Mouse (Mus musculus) forebrain, embryonic 11.5 days (tissue): ENCODE data around the gene Tex19.2. TPM values are rescaled to one million over a fixed set of nuclear protein-coding genes. Genes with fewer than 3 reads are reported as not detected.

Experiments used
- ATAC-seq: fragments of 200-750 bp; cut with Nextera tagmentation; replicated peaks from 2 replicates; pipeline ENCODE4 v1.8.0; 2017; ENCODE audit warnings: moderate TSS enrichment; ENCODE audit not compliant: low FRiP score
- DNase-seq: peaks from one replicate; pipeline ENCODE4 v3.0.0-alpha.2; 2017; ENCODE audit warnings: low spot score
- H3K27ac ChIP-seq: fragments of 300-500 bp; sonication (generic); 2 replicates; pipeline ENCODE4 v1.5.1; 2014; ENCODE audit warnings: low read depth, low read length
- H3K27me3 ChIP-seq: fragments of 300-500 bp; sonication (generic); 2 replicates; pipeline ENCODE4 v1.6.1; 2014; ENCODE audit warnings: mild to moderate bottlenecking, low read length, mixed read lengths; ENCODE audit not compliant: control insufficient read depth, insufficient read depth
- H3K36me3 ChIP-seq: fragments of 300-500 bp; sonication (generic); 2 replicates; pipeline ENCODE4 v1.6.1; 2014; ENCODE audit warnings: mild to moderate bottlenecking, low read length, moderate library complexity, mixed read lengths; ENCODE audit not compliant: control insufficient read depth, insufficient read depth
- H3K4me1 ChIP-seq: fragments of 300-500 bp; sonication (generic); replicated peaks from 2 replicates; pipeline ENCODE4 v1.6.1; 2014; ENCODE audit warnings: low read length, mixed read lengths; ENCODE audit not compliant: control insufficient read depth, insufficient read depth
- H3K4me2 ChIP-seq: fragments of 300-500 bp; sonication (generic); 2 replicates; pipeline ENCODE4 v1.6.1; 2014; ENCODE audit warnings: low read depth, mild to moderate bottlenecking, low read length, moderate library complexity, mixed read lengths; ENCODE audit not compliant: severe bottlenecking
- H3K4me3 ChIP-seq: fragments of 300-500 bp; sonication (generic); 2 replicates; pipeline ENCODE4 v1.5.1; 2014; ENCODE audit warnings: low read depth, low read length
- H3K9ac ChIP-seq: fragments of 300-500 bp; sonication (generic); 2 replicates; pipeline ENCODE4 v1.6.1; 2014; ENCODE audit warnings: low read length
- H3K9me3 ChIP-seq: fragments of 300-500 bp; sonication (generic); 2 replicates; pipeline ENCODE4 v1.6.1; 2016; ENCODE audit warnings: low read length, mixed read lengths; ENCODE audit not compliant: control insufficient read depth
- WGBS: fragments of 180-500 bp; shearing (Covaris S2); extraction: QIAGEN DNeasy Blood & Tissue Kit; methylation state at CpG from one replicate; pipeline ENCODE4 v1.1.7; 2014; 5-methylcytosine and 5-hydroxymethylcytosine counted together
- polyA plus RNA-seq: library from polyadenylated mRNA; unstranded; fragments of >200 nt; fragmentation: Nextera tagmentation; extraction: Ambion mirVana; gene quantifications from 2 replicates; pipeline ENCODE4 v1.2.1, GENCODE M21; 2014

The Tex19.2 gene
- not detected in 2 replicates for polyA plus RNA-seq

DNA sequence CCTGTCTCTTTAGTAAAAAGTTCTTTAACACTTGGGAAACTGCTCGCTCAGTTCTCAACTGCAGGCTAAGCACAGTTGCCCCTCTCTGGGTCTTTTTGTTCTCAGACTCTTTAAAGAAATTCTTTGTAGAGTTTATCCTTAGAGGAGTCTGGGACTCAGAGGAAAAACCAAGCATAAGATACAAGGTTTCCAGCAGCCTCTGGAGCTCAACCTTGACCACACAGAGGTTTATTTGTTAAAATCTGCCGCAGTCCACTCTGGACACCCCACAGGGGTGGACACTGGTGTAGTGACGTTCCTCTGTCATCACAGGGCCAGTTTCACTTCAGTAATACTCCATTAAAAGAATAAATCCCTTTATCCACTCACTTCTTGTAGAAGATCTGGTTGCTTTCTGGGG lies at the start of gene Tex19.2:
Gene Tex19.2 (minus strand): TSS at position 101 of the 400 bp plus-strand sequence.
- H3K4me1 ChIP-seq = no peaks in the 10 kb centered on the region
- WGBS = 47% methylated on average over 3 of the region's 3 CpGs
- H3K4me3 ChIP-seq = no peak within 1 kb of the TSS
- no peak within 1 kb of the TSS for H3K27ac ChIP-seq
- no peaks in the 10 kb centered on the region for H3K9me3 ChIP-seq
- H3K9ac ChIP-seq = no peak within 1 kb of the TSS
- no peak for DNase-seq
- ATAC-seq = no peak
- no peak within 1 kb of the TSS for H3K4me2 ChIP-seq
- H3K27me3 ChIP-seq = no peaks in the 10 kb centered on the region
- no peaks in the 10 kb centered on the region for H3K36me3 ChIP-seq

DNA sequence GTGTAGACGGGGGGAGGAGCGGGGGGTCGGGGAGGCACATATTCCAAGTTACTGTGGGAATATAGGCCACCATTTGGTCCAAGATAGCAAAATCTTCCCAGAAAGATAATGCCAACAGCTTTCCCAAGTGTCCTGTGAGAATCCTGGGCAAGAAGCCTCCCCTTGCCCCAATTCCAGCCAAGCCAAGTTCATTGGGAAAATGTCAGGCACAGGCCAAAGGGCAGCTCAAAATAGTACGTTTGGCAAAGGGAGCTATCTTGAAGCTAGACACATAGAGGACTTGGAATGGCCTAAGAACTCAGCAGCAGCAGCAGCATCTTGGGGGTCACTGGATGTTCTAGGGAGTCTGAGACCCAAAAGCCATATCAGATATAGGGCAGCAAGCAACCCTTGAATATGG lies 45.3 kb upstream of the Tex19.2 start:
- WGBS = 87% methylated on average over 4 of the region's 4 CpGs
- H3K9me3 ChIP-seq = no peaks in the 10 kb centered on the region

DNA sequence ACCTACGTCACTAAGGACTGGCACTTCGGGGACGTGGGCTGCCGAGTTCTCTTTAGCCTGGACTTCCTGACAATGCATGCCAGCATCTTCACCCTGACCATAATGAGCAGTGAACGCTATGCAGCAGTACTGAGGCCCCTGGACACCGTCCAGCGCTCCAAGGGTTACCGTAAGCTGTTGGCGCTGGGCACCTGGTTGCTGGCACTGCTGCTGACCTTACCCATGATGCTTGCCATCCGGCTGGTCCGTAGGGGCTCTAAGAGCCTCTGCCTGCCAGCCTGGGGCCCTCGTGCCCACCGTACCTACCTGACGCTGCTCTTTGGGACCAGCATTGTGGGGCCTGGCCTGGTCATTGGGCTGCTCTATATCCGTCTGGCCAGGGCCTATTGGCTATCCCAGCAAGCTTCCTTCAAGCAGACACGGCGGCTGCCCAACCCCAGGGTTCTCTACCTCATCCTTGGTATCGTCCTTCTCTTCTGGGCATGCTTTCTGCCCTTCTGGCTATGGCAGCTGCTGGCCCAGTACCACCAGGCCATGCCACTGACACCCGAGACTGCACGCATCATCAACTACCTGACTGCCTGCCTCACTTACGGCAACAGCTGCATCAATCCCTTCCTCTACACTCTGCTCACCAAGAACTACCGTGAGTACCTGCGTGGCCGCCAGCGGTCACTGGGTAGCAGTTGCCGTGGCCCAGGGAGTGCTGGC lies 42.3 kb upstream of the Tex19.2 start:
- H3K9ac ChIP-seq = no peak overlapping the region
- WGBS = 93% methylated on average over 26 of the region's 26 CpGs
- no peak overlapping the region for H3K4me2 ChIP-seq
- no peaks in the 10 kb centered on the region for H3K9me3 ChIP-seq
- no peak overlapping the region for H3K4me3 ChIP-seq
- H3K27me3 ChIP-seq = peaks cover 20% of the 10 kb centered on the region
- no peak for ATAC-seq
- H3K36me3 ChIP-seq = no peaks in the 10 kb centered on the region
- no peak for DNase-seq
- H3K4me1 ChIP-seq = peaks cover 4% of the 10 kb centered on the region
- H3K27ac ChIP-seq = no peak overlapping the region

More for the DNA sequence above, 45.3 kb upstream of the Tex19.2 start:
- Histone ChIP-seq H3K4me3 (no peak overlapping the region), H3K36me3 (no peaks in the 10 kb centered on the region), H3K9ac (no peak overlapping the region), H3K4me2 (no peak overlapping the region), H3K27me3 (no peaks in the 10 kb centered on the region), H3K27ac (no peak overlapping the region), H3K4me1 (no peaks in the 10 kb centered on the region)
- no peak for ATAC-seq
- DNase-seq = no peak

DNA sequence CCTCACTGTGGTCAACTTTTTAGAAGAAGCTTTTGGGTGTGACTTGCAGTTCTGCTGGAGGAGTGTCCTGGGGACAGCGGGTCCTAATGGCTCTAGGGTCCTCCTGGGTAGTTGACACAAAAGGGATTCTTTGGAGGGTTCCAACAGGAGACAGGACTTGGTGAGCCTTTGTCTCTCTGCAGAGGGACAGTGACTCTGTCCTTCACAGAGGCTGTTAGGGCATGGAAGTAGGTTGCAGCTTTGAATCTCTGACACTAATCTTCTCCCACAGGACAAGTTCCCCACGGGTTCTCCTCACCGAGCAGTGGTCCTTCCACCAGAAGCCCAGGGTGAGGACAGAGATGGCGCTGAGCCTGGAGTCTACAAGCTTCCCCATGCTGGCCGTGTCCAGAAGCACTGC lies 41.5 kb upstream of the Tex19.2 start, which contains the start of gene Uts2r:
Gene Uts2r (plus strand): TSS at position 301 of the 400 bp plus-strand sequence.
- no peaks in the 10 kb centered on the region for H3K9me3 ChIP-seq
- no peak within 1 kb of the TSS for H3K4me3 ChIP-seq
- DNase-seq = no peak
- H3K4me1 ChIP-seq = peaks cover 4% of the 10 kb centered on the region
- H3K9ac ChIP-seq = no peak within 1 kb of the TSS
- no peaks in the 10 kb centered on the region for H3K36me3 ChIP-seq
- peaks cover 27% of the 10 kb centered on the region for H3K27me3 ChIP-seq
- no peak within 1 kb of the TSS for H3K27ac ChIP-seq
- no peak for ATAC-seq
- 90% methylated on average over 5 of the region's 5 CpGs for WGBS
- H3K4me2 ChIP-seq = no peak within 1 kb of the TSS

DNA sequence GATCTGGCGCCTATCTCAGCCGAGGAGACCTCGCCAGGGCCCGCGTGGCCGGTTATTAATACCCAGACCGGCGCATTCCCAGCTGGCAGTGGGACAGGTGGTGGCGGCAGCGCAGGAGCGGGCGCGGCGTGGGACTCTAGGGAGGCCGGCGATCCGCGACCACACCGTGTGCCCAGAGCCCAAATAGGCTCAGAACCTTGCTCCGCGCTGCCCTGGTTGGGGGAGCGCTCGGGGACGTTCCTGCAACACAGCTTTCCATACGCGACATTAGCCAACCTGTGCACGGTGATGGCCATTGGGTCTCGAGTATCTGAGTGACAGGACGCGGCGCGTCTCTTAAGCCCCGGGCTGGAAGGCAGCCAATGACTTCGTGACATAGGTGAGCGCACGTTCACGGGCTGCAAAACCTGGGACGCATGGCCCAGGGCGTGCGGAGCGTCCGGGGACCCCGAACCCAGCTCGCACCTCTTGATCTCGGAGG lies 38.0 kb upstream of the Tex19.2 start:
- H3K9ac ChIP-seq = 0 out of 2 replicates have a peak overlapping the region, but pooled peaks have one; percentile 16
- peak overlapping the region; percentile 30 for H3K4me3 ChIP-seq
- peaks cover 27% of the 10 kb centered on the region for H3K27me3 ChIP-seq
- H3K9me3 ChIP-seq = no peaks in the 10 kb centered on the region
- H3K27ac ChIP-seq = no peak overlapping the region
- peak overlapping the region; percentile 71 for H3K4me2 ChIP-seq
- no peaks in the 10 kb centered on the region for H3K36me3 ChIP-seq
- under 1% methylated on average over 45 of the region's 45 CpGs for WGBS
- ATAC-seq = no peak
- peak; percentile 60 for DNase-seq
- H3K4me1 ChIP-seq = peaks cover 4% of the 10 kb centered on the region

DNA sequence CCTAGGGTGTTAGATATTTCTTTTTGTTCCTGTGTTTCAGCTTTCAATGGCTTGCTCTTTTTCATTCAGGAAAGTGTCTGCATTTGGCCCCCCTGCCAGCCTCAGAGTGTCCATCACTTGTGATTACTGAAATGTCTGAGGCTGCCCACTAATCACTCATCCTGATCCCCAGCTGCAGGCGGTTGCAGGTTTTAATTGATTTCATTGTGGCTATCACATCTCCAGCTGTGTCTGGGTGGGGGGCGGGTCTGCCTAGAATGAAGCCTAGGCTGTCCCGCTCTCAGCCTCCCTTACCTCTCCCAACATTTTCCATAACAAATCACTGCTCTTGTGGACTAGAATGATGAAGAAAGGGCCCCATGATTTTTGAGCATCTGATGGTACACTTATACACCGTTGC lies 35.7 kb upstream of the Tex19.2 start:
- no peak overlapping the region for H3K4me2 ChIP-seq
- H3K27me3 ChIP-seq = peaks cover 27% of the 10 kb centered on the region
- H3K9ac ChIP-seq = no peak overlapping the region
- ATAC-seq (no peak), DNase-seq (no peak)
- peaks cover 4% of the 10 kb centered on the region for H3K4me1 ChIP-seq
- H3K36me3 ChIP-seq = no peaks in the 10 kb centered on the region
- H3K27ac ChIP-seq = no peak overlapping the region
- 18% methylated on average over 4 of the region's 4 CpGs for WGBS
- no peak overlapping the region for H3K4me3 ChIP-seq
- no peaks in the 10 kb centered on the region for H3K9me3 ChIP-seq

DNA sequence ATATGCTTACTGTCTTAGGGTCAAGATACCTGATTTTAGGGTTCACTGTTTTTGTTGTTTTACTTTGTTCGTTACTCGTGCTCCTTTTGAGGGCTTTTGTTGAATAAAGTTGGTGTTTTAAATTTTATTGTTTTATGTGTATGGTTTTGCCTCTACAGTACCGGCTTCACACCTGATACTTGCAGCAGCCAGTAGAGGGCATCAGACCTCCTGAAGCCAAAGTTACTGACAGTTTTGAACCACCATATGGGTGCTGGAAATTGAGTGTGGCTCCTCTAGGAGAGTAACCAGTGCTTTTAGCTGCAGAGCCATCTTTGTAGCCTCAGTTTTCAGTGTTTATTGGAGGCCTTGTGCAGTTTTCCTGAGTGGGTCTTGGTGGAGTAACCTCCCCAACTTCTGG lies 29.7 kb upstream of the Tex19.2 start:
- ATAC-seq (no peak), DNase-seq (no peak)
- no peaks in the 10 kb centered on the region for H3K27me3 ChIP-seq
- no peaks in the 10 kb centered on the region for H3K4me1 ChIP-seq
- H3K9ac ChIP-seq = no peak overlapping the region
- no peaks in the 10 kb centered on the region for H3K9me3 ChIP-seq
- H3K36me3 ChIP-seq = no peaks in the 10 kb centered on the region
- H3K4me3 ChIP-seq = no peak overlapping the region
- whole genome bisulfite sequencing = 85% methylated on average over 3 of the region's 3 CpGs
- no peak overlapping the region for H3K4me2 ChIP-seq
- H3K27ac ChIP-seq = no peak overlapping the region

DNA sequence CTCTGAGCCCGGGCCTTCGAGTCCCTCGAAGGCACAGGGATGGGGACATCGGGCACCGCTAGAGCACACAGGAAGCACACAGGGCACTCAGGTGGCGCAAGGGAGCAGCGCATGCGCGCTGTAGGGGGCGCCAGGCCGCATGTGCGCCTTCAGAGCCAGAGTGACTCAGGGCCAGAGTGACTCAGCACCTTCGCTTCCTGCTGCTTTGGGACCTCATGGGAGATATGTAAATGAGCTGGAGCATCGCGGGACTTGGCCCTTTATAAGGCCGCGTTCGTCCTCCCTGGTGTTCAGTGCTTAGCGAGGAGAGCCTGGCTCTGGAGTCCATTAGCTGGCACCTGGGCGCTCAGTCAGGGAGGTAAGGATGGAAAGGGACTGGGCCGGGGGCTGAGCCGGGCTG lies 27.4 kb upstream of the Tex19.2 start, which contains the start of gene Tex19.1:
Gene Tex19.1 (plus strand): TSS at position 279 of the 400 bp plus-strand sequence.
- Histone ChIP-seq H3K4me2 (no peak within 1 kb of the TSS), H3K9ac (no peak within 1 kb of the TSS), H3K9me3 (no peaks in the 10 kb centered on the region), H3K4me1 (no peaks in the 10 kb centered on the region), H3K4me3 (no peak within 1 kb of the TSS), H3K36me3 (no peaks in the 10 kb centered on the region), H3K27me3 (no peaks in the 10 kb centered on the region), H3K27ac (no peak within 1 kb of the TSS)
- 93% methylated on average over 22 of the region's 22 CpGs for WGBS
- DNase-seq = no peak
- ATAC-seq = no peak
